Mouse (Mus musculus) CH12.LX (cell line): ENCODE measurements around the gene Lcn10.

ENCODE experiments used
- CHD2 ChIP-seq: IDR thresholded peaks from 2 replicates; pipeline ENCODE4 v1.6.1; 2011; ENCODE audit warnings: low read length, improper control_type of control experiment
- CTCF ChIP-seq, 2 experiments: IDR thresholded peaks in 1 of 2; conservative IDR thresholded peaks in 1 of 2; 2 replicates each; pipeline ENCODE4 v1.5.1; 2011 to 2012; ENCODE audit warnings: low read depth in 2 of 2, low read length in 2 of 2, improper control_type of control experiment in 1 of 2, inconsistent platforms in 1 of 2, mild to moderate bottlenecking in 1 of 2, moderate library complexity in 1 of 2
- EP300 ChIP-seq: IDR thresholded peaks from 2 replicates; pipeline ENCODE4 v1.6.1; 2011; ENCODE audit warnings: low read length, improper control_type of control experiment
- KAT2A ChIP-seq: IDR thresholded peaks from 2 replicates; pipeline ENCODE4 v1.6.1; 2012; ENCODE audit warnings: low read length, improper control_type of control experiment, inconsistent platforms; ENCODE audit not compliant: insufficient replicate concordance
- MAX ChIP-seq: IDR thresholded peaks from 2 replicates; pipeline ENCODE4 v1.6.1; 2011; ENCODE audit warnings: low read length, improper control_type of control experiment
- MAZ ChIP-seq: IDR thresholded peaks from 2 replicates; pipeline ENCODE4 v1.6.1; 2012; ENCODE audit warnings: low read depth, mild to moderate bottlenecking, inconsistent platforms, low read length, improper control_type of control experiment, moderate library complexity
- POLR2A ChIP-seq: IDR thresholded peaks from 2 replicates; pipeline ENCODE4 v1.6.1; 2011; ENCODE audit warnings: low read depth, mild to moderate bottlenecking, improper control_type of control experiment, low read length
- RCOR1 ChIP-seq: conservative IDR thresholded peaks from 2 replicates; pipeline ENCODE4 v1.6.1; 2012; ENCODE audit warnings: low read depth, mild to moderate bottlenecking, inconsistent platforms, low read length, improper control_type of control experiment
- TCF12 ChIP-seq: IDR thresholded peaks from 2 replicates; pipeline ENCODE4 v1.6.1; 2014; ENCODE audit warnings: low read depth, mild to moderate bottlenecking, inconsistent platforms, low read length, improper control_type of control experiment
- UBTF ChIP-seq: IDR thresholded peaks from 2 replicates; pipeline ENCODE4 v1.6.1; 2012; ENCODE audit warnings: low read depth, mild to moderate bottlenecking, inconsistent platforms, low read length, improper control_type of control experiment, moderate library complexity
- USF2 ChIP-seq: conservative IDR thresholded peaks from 2 replicates; pipeline ENCODE4 v1.6.1; 2011; ENCODE audit warnings: low read depth, low read length, improper control_type of control experiment
- ZC3H11A ChIP-seq: IDR thresholded peaks from 2 replicates; pipeline ENCODE4 v1.6.1; 2012; ENCODE audit warnings: low read depth, mild to moderate bottlenecking, inconsistent platforms, low read length, improper control_type of control experiment
- ZMIZ1 ChIP-seq: IDR thresholded peaks from 2 replicates; pipeline ENCODE4 v1.6.1; 2012; ENCODE audit warnings: low read depth, mild to moderate bottlenecking, inconsistent platforms, low read length, improper control_type of control experiment
- ZNF384 ChIP-seq: IDR thresholded peaks from 2 replicates; pipeline ENCODE4 v1.6.1; 2012; ENCODE audit warnings: low read depth, low read length, improper control_type of control experiment, inconsistent platforms

DNA sequence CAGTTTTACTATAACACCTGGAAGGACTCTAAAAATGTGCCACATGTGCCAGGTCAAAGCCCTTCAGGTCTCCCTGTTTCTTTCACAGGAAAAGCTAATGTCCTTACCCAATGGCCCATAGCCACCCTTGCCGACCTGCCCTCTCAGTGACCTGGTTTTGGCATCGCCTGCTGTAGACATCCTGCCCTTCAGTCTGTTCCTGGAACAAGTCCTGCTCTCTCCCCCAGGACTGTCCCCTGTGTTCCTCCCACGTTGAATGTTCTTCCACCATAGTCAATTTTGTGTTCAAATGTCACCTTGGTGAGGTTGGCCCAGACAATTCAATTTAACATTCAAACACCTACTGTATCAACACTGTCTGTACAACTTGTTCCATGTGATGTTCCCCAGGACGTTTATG, 14.4 kb downstream of the Lcn10 start:
- TF ChIP-seq CTCF (conservative IDR thresholded peaks at IDR 0.05 in 1 of 2, IDR thresholded peaks at IDR 0.05 in 1 of 2; ENCODE audit: low read depth in 2 of 2, low read length in 2 of 2) (no peak), MAZ (no peak), USF2 (no peak), UBTF (no peak), POLR2A (no peak), MAX (no peak), CHD2 (no peak), KAT2A (no peak), RCOR1 (no peak), ZC3H11A (no peak), ZNF384 (no peak), EP300 (no peak), ZMIZ1 (no peak), TCF12 (no peak)
